Comparison of ENCODE assay signal across 16 mouse cellular contexts in the genomic region with DNA sequence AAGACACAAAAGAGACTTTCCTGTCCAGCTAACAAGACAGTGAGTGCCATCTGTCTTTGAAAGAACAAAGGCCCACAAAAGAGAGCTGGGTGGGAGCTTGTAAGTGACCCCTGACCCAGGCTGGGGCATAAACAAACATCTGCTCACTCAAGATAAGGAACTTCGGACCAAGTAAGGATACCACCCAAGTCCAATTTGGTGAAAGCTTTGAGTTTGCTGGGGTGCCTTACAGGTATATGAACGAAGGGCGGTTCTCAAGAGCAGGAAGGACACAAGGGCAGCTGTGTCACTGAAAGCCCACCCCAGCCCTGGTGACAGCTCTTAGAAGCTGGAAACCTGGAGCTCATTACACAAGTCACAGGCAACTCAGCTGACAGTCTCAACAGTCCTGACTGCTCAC. TPM values are rescaled to one million over a fixed set of nuclear protein-coding genes. Genes with fewer than 3 reads are reported as not detected.
DNase-seq lines count a peak whose midpoint lies in the region; ATAC-seq and TF ChIP-seq lines count a peak whose summit lies in the region.
"Had no signal": no experiment of that assay in that cellular context is flagged by ENCODE, and none has a peak within 500 bp of the region (broad histone marks: within the 10 kb centered on the region; RNA-seq: fewer than 3 reads in every experiment).

No protein-coding gene starts in this region.

- no peak overlapping the region for H3K9ac ChIP-seq in forebrain, embryonic 16.5 days (replicated peaks; ENCODE audit: low read depth, low read length)
- no peak overlapping the region for H3K9ac ChIP-seq in lung, embryonic 14.5 days
- peak overlapping the region; percentile 48 for H3K9ac ChIP-seq in liver, embryonic 15.5 days
- H3K9ac ChIP-seq: forebrain, embryonic 13.5 days; hindbrain, embryonic 15.5 days had no signal

- no peak for TF ChIP-seq CTCF in lung, embryonic 14.5 days (IDR thresholded peaks at IDR 0.05; ENCODE audit: low read depth)
- no peak for TF ChIP-seq CTCF in lung, adult 2 months (IDR thresholded peaks at IDR 0.05; ENCODE audit: insufficient read depth, low read length)

- ATAC-seq in forebrain, embryonic 16.5 days = no peak
- no peak for ATAC-seq in lung, embryonic 14.5 days (ENCODE audit: insufficient read depth)
- no peak; the same call in 1 of the 2 replicates for ATAC-seq in liver, embryonic 15.5 days (ENCODE audit: insufficient read depth)
- ATAC-seq in cerebellum, adult (ENCODE audit: insufficient number of reproducible peaks, low FRiP score, low TSS enrichment) = no peak
- ATAC-seq: forebrain, embryonic 13.5 days; intestine, embryonic 16.5 days had no signal

- H3K4me1 ChIP-seq in forebrain, embryonic 10.5 days = peaks cover 20% of the 10 kb centered on the region
- no peaks in the 10 kb centered on the region for H3K4me1 ChIP-seq in forebrain, embryonic 16.5 days (replicated peaks; ENCODE audit: control insufficient read depth, insufficient read depth, low read length)
- H3K4me1 ChIP-seq in lung, embryonic 14.5 days (ENCODE audit: insufficient read depth) = no peaks in the 10 kb centered on the region
- H3K4me1 ChIP-seq in lung, adult 2 months (ENCODE audit: control insufficient read depth, insufficient read depth, low read length) = no peaks in the 10 kb centered on the region
- H3K4me1 ChIP-seq in embryonic facial prominence, embryonic 10.5 days = peaks cover 16% of the 10 kb centered on the region
- H3K4me1 ChIP-seq in liver, embryonic 15.5 days (replicated peaks) = peaks cover 72% of the 10 kb centered on the region
- H3K4me1 ChIP-seq: forebrain, embryonic 13.5 days; hindbrain, embryonic 15.5 days had no signal

- 0 out of 2 replicates have a peak, but pooled peaks cover 2% of the 10 kb centered on the region for H3K36me3 ChIP-seq in forebrain, embryonic 10.5 days (replicated peaks)
- H3K36me3 ChIP-seq in forebrain, embryonic 16.5 days (ENCODE audit: control insufficient read depth, insufficient read depth) = no peaks in the 10 kb centered on the region
- H3K36me3 ChIP-seq in lung, embryonic 14.5 days (ENCODE audit: insufficient read depth) = no peaks in the 10 kb centered on the region
- no peaks in the 10 kb centered on the region for H3K36me3 ChIP-seq in embryonic facial prominence, embryonic 10.5 days (replicated peaks)
- no peaks in the 10 kb centered on the region for H3K36me3 ChIP-seq in liver, embryonic 15.5 days (replicated peaks)
- H3K36me3 ChIP-seq: hindbrain, embryonic 15.5 days had no signal

- no peaks in the 10 kb centered on the region for H3K9me3 ChIP-seq in forebrain, embryonic 10.5 days
- no peaks in the 10 kb centered on the region for H3K9me3 ChIP-seq in forebrain, embryonic 16.5 days (ENCODE audit: control insufficient read depth, low read length)
- H3K9me3 ChIP-seq in lung, embryonic 14.5 days (ENCODE audit: low read depth, low read length) = no peaks in the 10 kb centered on the region
- H3K9me3 ChIP-seq in embryonic facial prominence, embryonic 10.5 days = no peaks in the 10 kb centered on the region
- H3K9me3 ChIP-seq in liver, embryonic 15.5 days (replicated peaks) = no peaks in the 10 kb centered on the region
- H3K9me3 ChIP-seq: forebrain, embryonic 13.5 days; hindbrain, embryonic 15.5 days had no signal

- H3K4me3 ChIP-seq in forebrain, embryonic 10.5 days = no peak overlapping the region
- no peak overlapping the region for H3K4me3 ChIP-seq in forebrain, embryonic 16.5 days (replicated peaks; ENCODE audit: low read length)
- H3K4me3 ChIP-seq in lung, embryonic 14.5 days (ENCODE audit: low read depth, low read length) = no peak overlapping the region
- no peak overlapping the region for H3K4me3 ChIP-seq in lung, adult 2 months (replicated peaks; ENCODE audit: extremely low read depth, low read depth, low read length)
- H3K4me3 ChIP-seq in embryonic facial prominence, embryonic 10.5 days = no peak overlapping the region
- 0 out of 2 replicates have a peak overlapping the region, but pooled peaks have one; percentile 1 for H3K4me3 ChIP-seq in liver, embryonic 15.5 days (replicated peaks)
- H3K4me3 ChIP-seq: forebrain, embryonic 13.5 days; hindbrain, embryonic 15.5 days had no signal

- whole genome bisulfite sequencing in forebrain, embryonic 10.5 days = 88% methylated on average over 3 of the region's 3 CpGs
- 94% methylated on average over 3 of the region's 3 CpGs for WGBS in forebrain, embryonic 16.5 days
- 46% methylated on average over 3 of the region's 3 CpGs for WGBS in lung, embryonic 14.5 days
- WGBS in lung, adult 2 months = 61% methylated on average over 3 of the region's 3 CpGs
- WGBS in embryonic facial prominence, embryonic 10.5 days = 75% methylated on average over 3 of the region's 3 CpGs
- WGBS in liver, embryonic 15.5 days (ENCODE audit: insufficient replicate concordance) = 50% methylated on average over 3 of the region's 3 CpGs

- no peak overlapping the region for H3K4me2 ChIP-seq in forebrain, embryonic 16.5 days (ENCODE audit: low read length)
- no peak overlapping the region for H3K4me2 ChIP-seq in lung, embryonic 14.5 days
- peak overlapping the region; percentile 64 for H3K4me2 ChIP-seq in liver, embryonic 15.5 days
- H3K4me2 ChIP-seq: forebrain, embryonic 13.5 days; hindbrain, embryonic 15.5 days had no signal

- H3K27me3 ChIP-seq in forebrain, embryonic 10.5 days (ENCODE audit: poor library complexity, severe bottlenecking) = no peaks in the 10 kb centered on the region
- H3K27me3 ChIP-seq in forebrain, embryonic 16.5 days (replicated peaks; ENCODE audit: control insufficient read depth, insufficient read depth, low read length) = no peaks in the 10 kb centered on the region
- H3K27me3 ChIP-seq in lung, embryonic 14.5 days (ENCODE audit: insufficient read depth, low read length) = no peaks in the 10 kb centered on the region
- no peaks in the 10 kb centered on the region for H3K27me3 ChIP-seq in embryonic facial prominence, embryonic 10.5 days (replicated peaks; ENCODE audit: low read depth, poor library complexity, severe bottlenecking)
- no peaks in the 10 kb centered on the region for H3K27me3 ChIP-seq in liver, embryonic 15.5 days
- H3K27me3 ChIP-seq: forebrain, embryonic 13.5 days; hindbrain, embryonic 15.5 days had no signal

- TF ChIP-seq POLR2A in lung, adult 2 months (IDR thresholded peaks at IDR 0.05; ENCODE audit: borderline replicate concordance, extremely low read depth, low read depth, low read length) = no peak

- no peak for DNase-seq in forebrain, embryonic 10.5 days (ENCODE audit: extremely low spot score, low spot score)
- DNase-seq in lung, embryonic 14.5 days = no peak
- DNase-seq in lung, adult 2 months = no peak
- DNase-seq in embryonic facial prominence, embryonic 10.5 days (ENCODE audit: low spot score) = no peak
- DNase-seq in kidney, postnatal 4 days = no peak
- DNase-seq: cerebellum, adult 2 months; gastrocnemius, postnatal 14 days; heart, adult 18-20 months; lung, postnatal 14 days; right cerebral cortex, postnatal 25 days had no signal

- H3K27ac ChIP-seq in forebrain, embryonic 10.5 days = peak overlapping the region; percentile 67
- no peak overlapping the region for H3K27ac ChIP-seq in forebrain, embryonic 16.5 days (ENCODE audit: low read length)
- H3K27ac ChIP-seq in lung, embryonic 14.5 days (ENCODE audit: low read depth) = peak overlapping the region; percentile 13; the same call in 1 of the 2 replicates
- peak overlapping the region; percentile 52 for H3K27ac ChIP-seq in embryonic facial prominence, embryonic 10.5 days (replicated peaks)
- peak overlapping the region; percentile 99 for H3K27ac ChIP-seq in liver, embryonic 15.5 days (replicated peaks)
- H3K27ac ChIP-seq: forebrain, embryonic 13.5 days; hindbrain, embryonic 15.5 days had no signal

RNA-seq across cellular contexts. Expression of a gene that starts 8.1 kb away (rescaled TPM):
- 92.5 and 95.1 TPM in 2 replicates for polyA plus RNA-seq in forebrain, embryonic 10.5 days (2016; fragmentation: Nextera tagmentation; extraction: Ambion mirVana)
- polyA plus RNA-seq in forebrain, embryonic 16.5 days (2015; fragmentation: Nextera tagmentation; extraction: Ambion mirVana) = 88.9 and 97.4 TPM in 2 replicates
- polyA plus RNA-seq in lung, embryonic 14.5 days (2014; fragmentation: Nextera tagmentation; extraction: Ambion mirVana) = 58.1 and 72.7 TPM in 2 replicates
- polyA plus RNA-seq in lung, adult 2 months (2012; rRNA removed) = 95.5 and 159 TPM in 2 replicates
- 93.6 and 94.8 TPM in 2 replicates for polyA plus RNA-seq in embryonic facial prominence, embryonic 10.5 days (2016; fragmentation: Nextera tagmentation; extraction: Ambion mirVana)
- 105 and 129 TPM in 2 replicates for polyA plus RNA-seq in liver, embryonic 15.5 days (2015; fragmentation: Nextera tagmentation; extraction: Ambion mirVana)
